Mouse (Mus musculus) kidney, postnatal 0 days (tissue): Measurements from ENCODE around the gene Eif4e2. TPM values are rescaled to one million over a fixed set of nuclear protein-coding genes. Genes with fewer than 3 reads are reported as not detected.

Experiments
- ATAC-seq: fragments of 200-750 bp; cut with Nextera tagmentation; replicated peaks from 2 replicates; pipeline ENCODE4 v1.8.0; 2017; ENCODE audit warnings: low read depth, moderate number of reproducible peaks, moderate TSS enrichment, moderate library complexity; ENCODE audit not compliant: low FRiP score
- DNase-seq: peaks from one replicate; pipeline ENCODE4 v3.0.0-alpha.2; 2016; ENCODE audit warnings: low spot score
- H3K27ac ChIP-seq: fragments of 300-500 bp; sonication (generic); 2 replicates; pipeline ENCODE4 v1.5.1; 2014; ENCODE audit warnings: mild to moderate bottlenecking
- H3K27me3 ChIP-seq: fragments of 300-500 bp; sonication (generic); 2 replicates; pipeline ENCODE4 v1.6.1; 2014; ENCODE audit warnings: low read length, mixed read lengths; ENCODE audit not compliant: insufficient read depth
- H3K36me3 ChIP-seq: fragments of 300-500 bp; sonication (generic); 2 replicates; pipeline ENCODE4 v1.6.1; 2014; ENCODE audit warnings: low read length, mixed read lengths; ENCODE audit not compliant: insufficient read depth
- H3K4me1 ChIP-seq: fragments of 300-500 bp; sonication (generic); replicated peaks from 2 replicates; pipeline ENCODE4 v1.6.1; 2014; ENCODE audit warnings: antibody characterized with exemption, low read length, mixed read lengths; ENCODE audit not compliant: insufficient read depth
- H3K4me2 ChIP-seq: fragments of 300-500 bp; sonication (generic); 2 replicates; pipeline ENCODE4 v1.6.1; 2014; ENCODE audit warnings: mild to moderate bottlenecking, low read length, moderate library complexity, mixed read lengths
- H3K4me3 ChIP-seq: fragments of 300-500 bp; sonication (generic); replicated peaks from 2 replicates; pipeline ENCODE4 v1.5.1; 2014; ENCODE audit warnings: low read depth, low read length
- H3K9ac ChIP-seq: fragments of 300-500 bp; sonication (generic); 2 replicates; pipeline ENCODE4 v1.6.1; 2014; ENCODE audit warnings: low read depth, low read length
- H3K9me3 ChIP-seq: fragments of 300-500 bp; sonication (generic); replicated peaks from 2 replicates; pipeline ENCODE4 v1.6.1; 2016; ENCODE audit warnings: low read length, inconsistent platforms, mixed read lengths
- CTCF ChIP-seq: IDR thresholded peaks from 2 replicates; pipeline ENCODE4 v1.5.1; 2016; ENCODE audit warnings: antibody characterized with exemption, low read depth, mild to moderate bottlenecking, moderate library complexity
- WGBS: fragments of 180-500 bp; shearing (Covaris S2); extraction: QIAGEN DNeasy Blood & Tissue Kit; methylation state at CpG from one replicate; pipeline ENCODE4 v1.1.7; 2014; 5-methylcytosine and 5-hydroxymethylcytosine counted together
- polyA plus RNA-seq: library from polyadenylated mRNA; unstranded; fragments of >200 nt; fragmentation: Nextera tagmentation; extraction: Ambion mirVana; gene quantifications from 2 replicates; pipeline ENCODE4 v1.2.1, GENCODE M21; 2015

Gene Eif4e2
- polyA plus RNA-seq, 1 experiment from 2014 or later = 165 TPM

DNA sequence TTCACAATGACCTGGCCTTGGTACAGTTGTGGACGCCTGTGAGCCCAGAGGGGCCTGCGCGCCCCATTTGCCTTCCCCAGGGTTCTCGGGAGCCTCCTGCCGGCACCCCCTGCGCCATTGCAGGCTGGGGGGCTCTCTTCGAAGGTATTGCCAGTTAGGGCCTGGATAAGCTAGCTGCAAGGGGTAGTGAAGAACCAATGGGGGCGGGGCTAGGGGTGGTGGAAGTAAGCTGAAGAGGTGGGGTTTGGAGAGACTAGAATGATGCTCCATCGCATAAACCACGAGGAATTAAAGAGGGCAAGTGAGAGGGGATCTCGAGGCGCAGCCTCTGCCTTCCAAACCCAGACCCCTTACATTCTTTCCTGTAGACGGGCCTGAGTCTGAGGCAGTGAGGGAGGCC is 28.2 kb upstream of the Eif4e2 start:
- Histone ChIP-seq H3K4me3 (no peak overlapping the region), H3K27ac (no peak overlapping the region), H3K27me3 (peaks cover 30% of the 10 kb centered on the region), H3K4me2 (no peak overlapping the region), H3K4me1 (no peaks in the 10 kb centered on the region), H3K9me3 (no peaks in the 10 kb centered on the region), H3K9ac (no peak overlapping the region), H3K36me3 (no peaks in the 10 kb centered on the region)
- WGBS = 15% methylated on average over 13 of the region's 13 CpGs
- no peak for ATAC-seq
- DNase-seq = no peak
- TF ChIP-seq CTCF = no peak; the same call in 1 of the 2 replicates

GRCm38 (mm10) chr1:87186261-87187036 is 27.3 kb upstream of the Eif4e2 start:
- no peaks in the 10 kb centered on the region for H3K4me1 ChIP-seq
- H3K4me2 ChIP-seq = peak overlapping the region; percentile 91
- peak overlapping the region; percentile 39 for H3K4me3 ChIP-seq
- H3K9ac ChIP-seq = peak overlapping the region; percentile 36
- WGBS = 2% methylated on average over 53 of the region's 54 CpGs
- no peak overlapping the region for H3K27ac ChIP-seq
- no peaks in the 10 kb centered on the region for H3K36me3 ChIP-seq
- H3K9me3 ChIP-seq = no peaks in the 10 kb centered on the region
- H3K27me3 ChIP-seq = peaks cover 30% of the 10 kb centered on the region
- ATAC-seq (peak; percentile 18; the same call in 1 of the 2 replicates), DNase-seq (no peak)
- TF ChIP-seq CTCF = no peak

DNA sequence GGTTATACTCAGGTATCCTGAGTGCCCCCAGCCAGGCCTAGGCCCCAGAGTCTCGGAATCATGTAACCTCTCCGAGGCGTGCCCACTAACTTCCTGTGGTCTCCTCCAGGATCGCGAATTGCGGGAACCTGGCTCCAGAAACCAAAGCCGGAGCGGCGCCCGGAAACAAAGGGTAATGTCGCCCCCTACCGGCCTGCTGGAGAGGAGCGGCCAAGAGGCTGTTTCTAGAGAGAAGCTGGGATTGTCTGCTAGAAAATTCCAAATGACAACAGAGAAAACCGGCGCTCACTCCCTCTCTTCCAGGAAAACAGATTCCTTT is 26.7 kb upstream of the Eif4e2 start:
- Histone ChIP-seq H3K4me3 (peak overlapping the region; percentile 39), H3K9ac (peak overlapping the region; percentile 36), H3K36me3 (no peaks in the 10 kb centered on the region), H3K27me3 (peaks cover 30% of the 10 kb centered on the region), H3K4me1 (no peaks in the 10 kb centered on the region), H3K27ac (no peak overlapping the region), H3K9me3 (no peaks in the 10 kb centered on the region), H3K4me2 (peak overlapping the region; percentile 91)
- TF ChIP-seq CTCF = peak; percentile 90
- peak; percentile 19; the same call in 1 of the 2 replicates for ATAC-seq
- 0% methylated on average over 15 of the region's 15 CpGs for WGBS
- peak; percentile 91 for DNase-seq

GRCm38 (mm10) chr1:87190429-87190828 is 23.3 kb upstream of the Eif4e2 start, which contains the start of gene Chrnd:
Gene Chrnd, plus strand, starts transcription at chr1:87190607.
- H3K36me3 ChIP-seq = no peaks in the 10 kb centered on the region
- no peak for DNase-seq

GRCm38 (mm10) chr1:87197296-87197695 is 16.4 kb upstream of the Eif4e2 start:
- no peak overlapping the region for H3K4me3 ChIP-seq
- WGBS = 68% methylated on average over 9 of the region's 9 CpGs
- no peaks in the 10 kb centered on the region for H3K4me1 ChIP-seq
- no peak overlapping the region for H3K9ac ChIP-seq
- H3K36me3 ChIP-seq = no peaks in the 10 kb centered on the region
- H3K27ac ChIP-seq = no peak overlapping the region
- H3K27me3 ChIP-seq = no peaks in the 10 kb centered on the region
- ATAC-seq (no peak), DNase-seq (no peak)
- H3K4me2 ChIP-seq = no peak overlapping the region
- TF ChIP-seq CTCF = no peak
- H3K9me3 ChIP-seq = no peaks in the 10 kb centered on the region

More at GRCm38 (mm10) chr1:87190429-87190828, 23.3 kb upstream of the Eif4e2 start, which contains the start of gene Chrnd:
- Histone ChIP-seq H3K9me3 (no peaks in the 10 kb centered on the region), H3K27me3 (peaks cover 13% of the 10 kb centered on the region), H3K4me2 (no peak within 1 kb of the TSS), H3K4me3 (no peak within 1 kb of the TSS), H3K27ac (no peak within 1 kb of the TSS), H3K4me1 (no peaks in the 10 kb centered on the region), H3K9ac (no peak within 1 kb of the TSS)
- 24% methylated on average over 4 of the region's 4 CpGs for WGBS
- TF ChIP-seq CTCF = no peak
- 0 out of 2 replicates have a peak, but pooled peaks have one; percentile 17 for ATAC-seq

GRCm38 (mm10) chr1:87198119-87199065 is 15.3 kb upstream of the Eif4e2 start:
- Histone ChIP-seq H3K27me3 (no peaks in the 10 kb centered on the region), H3K36me3 (no peaks in the 10 kb centered on the region), H3K4me3 (no peak overlapping the region), H3K4me1 (no peaks in the 10 kb centered on the region), H3K9ac (no peak overlapping the region), H3K4me2 (no peak overlapping the region), H3K9me3 (no peaks in the 10 kb centered on the region), H3K27ac (no peak overlapping the region)
- ATAC-seq = no peak
- TF ChIP-seq CTCF = no peak
- no peak for DNase-seq
- 51% methylated on average over 12 of the region's 12 CpGs for WGBS
